Mouse (Mus musculus): Measurements from ENCODE around the gene Slc38a11.

Slc38a11 gene

GRCm38 (mm10) chr2:65321998-65322754, 41.7 kb downstream of the Slc38a11 start:
- DNase-seq = no peak

- no peak for DNase-seq
Observed at GRCm38 (mm10) chr2:65320975-65321374, 42.9 kb downstream of the Slc38a11 start.

GRCm38 (mm10) chr2:65316721-65317120, 47.1 kb downstream of the Slc38a11 start:
- DNase-seq = no peak

GRCm38 (mm10) chr2:65311250-65311649, 52.6 kb downstream of the Slc38a11 start:
- DNase-seq = no peak

- DNase-seq = no peak
Observed at GRCm38 (mm10) chr2:65296541-65296940, 67.3 kb downstream of the Slc38a11 start.

GRCm38 (mm10) chr2:65294092-65294491, 69.7 kb downstream of the Slc38a11 start:
- no peak for DNase-seq

GRCm38 (mm10) chr2:65293411-65293810, 70.4 kb downstream of the Slc38a11 start:
- DNase-seq = no peak

- DNase-seq = no peak
Observed at GRCm38 (mm10) chr2:65289721-65290120, 74.1 kb downstream of the Slc38a11 start.

- no peak for DNase-seq
Observed at GRCm38 (mm10) chr2:65288696-65289095, 75.1 kb downstream of the Slc38a11 start.

GRCm38 (mm10) chr2:65285380-65285779, 78.5 kb downstream of the Slc38a11 start:
- DNase-seq = no peak

GRCm38 (mm10) chr2:65282979-65283378, 80.9 kb downstream of the Slc38a11 start:
- no peak for DNase-seq

- DNase-seq = no peak
Observed at GRCm38 (mm10) chr2:65279029-65279690, 84.7 kb downstream of the Slc38a11 start.

- DNase-seq = no peak
Observed at GRCm38 (mm10) chr2:65275443-65276061, 88.3 kb downstream of the Slc38a11 start.

- DNase-seq = no peak
Observed at GRCm38 (mm10) chr2:65273910-65274309, 89.9 kb downstream of the Slc38a11 start.

- no peak for DNase-seq
Observed at GRCm38 (mm10) chr2:65268731-65269130, 95.1 kb downstream of the Slc38a11 start.

GRCm38 (mm10) chr2:65267834-65268233, 96.0 kb downstream of the Slc38a11 start:
- DNase-seq = no peak

GRCm38 (mm10) chr2:65266576-65267299, 97.1 kb downstream of the Slc38a11 start:
- DNase-seq = no peak

Data from thymus, adult 18-20 months (tissue).